Mouse (Mus musculus): ENCODE measurements at regions not wholly inside any gene's neighbourhood (a gene's known extent, or its start where the extent isn't known, plus 50 kb on each side); places are given as distances from the start of the nearest gene placed in this dataset.

GRCm38 (mm10) chr6:98467563-98467962 lies 125.0 kb upstream of the Gm765 start:
- DNase-seq (ENCODE audit: low spot score in 2 of 2) = no peak

DNA sequence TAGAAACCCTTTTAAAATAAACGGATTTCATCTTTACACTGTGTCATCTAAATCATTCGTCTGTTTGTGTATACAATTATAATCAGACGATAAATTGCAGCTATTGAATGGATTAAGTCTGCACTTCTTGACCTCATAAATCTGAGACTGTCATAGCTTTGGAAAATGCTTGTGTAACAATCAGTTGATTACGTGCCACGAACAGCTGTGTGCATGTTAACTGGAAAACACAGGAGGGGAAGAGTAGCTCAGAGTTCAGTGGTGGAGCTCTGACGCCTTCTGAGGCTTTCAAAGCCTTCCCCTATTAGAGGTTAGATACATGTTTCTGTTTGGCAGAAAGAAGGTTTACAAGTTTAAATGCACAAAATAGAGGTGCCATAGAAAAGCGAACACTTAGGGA lies 109.7 kb upstream of the Gm765 start:
- DNase-seq (ENCODE audit: low spot score in 2 of 2) = no peak

DNA sequence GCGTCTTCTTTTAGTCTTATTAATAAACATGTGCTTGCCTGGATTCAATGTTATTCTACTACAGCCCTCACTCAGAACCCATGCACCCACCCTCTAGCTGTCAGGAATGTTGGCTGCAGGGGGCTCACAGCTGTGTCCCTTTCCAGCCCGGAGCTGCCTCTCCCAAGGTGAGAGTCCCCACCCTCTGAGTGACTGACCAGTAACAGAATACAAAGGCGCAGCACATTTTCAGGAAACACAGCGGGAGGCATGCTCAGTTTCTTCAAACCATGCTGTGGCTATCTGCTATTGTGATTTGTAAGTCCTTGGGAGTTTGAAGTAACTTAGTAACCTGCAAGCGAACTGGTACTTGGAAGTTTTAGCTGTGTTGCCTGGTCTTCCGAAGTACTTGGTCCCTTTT lies 93.1 kb upstream of the Gm765 start:
- DNase-seq (ENCODE audit: low spot score in 2 of 2) = no peak

DNA sequence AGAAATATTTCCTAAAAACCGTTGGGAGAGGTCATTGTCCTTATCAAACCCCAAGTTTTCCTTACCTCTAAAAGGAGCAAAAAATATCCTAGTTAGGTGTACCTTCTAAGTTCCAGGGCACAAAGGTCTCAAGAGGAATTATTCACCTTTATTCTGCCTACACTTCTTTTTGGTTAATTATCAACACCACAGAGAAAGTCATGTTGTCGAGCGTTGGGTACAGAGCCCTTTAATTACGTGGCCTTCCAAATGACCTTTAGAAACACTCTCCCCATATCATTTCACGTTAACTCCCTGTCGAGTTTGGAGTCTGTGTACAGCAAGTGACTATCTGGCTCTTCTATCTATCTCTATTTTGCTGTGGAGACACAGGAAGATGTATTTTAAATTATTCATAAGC lies 90.7 kb upstream of the Gm765 start:
- DNase-seq (ENCODE audit: low spot score in 2 of 2) = no peak

DNA sequence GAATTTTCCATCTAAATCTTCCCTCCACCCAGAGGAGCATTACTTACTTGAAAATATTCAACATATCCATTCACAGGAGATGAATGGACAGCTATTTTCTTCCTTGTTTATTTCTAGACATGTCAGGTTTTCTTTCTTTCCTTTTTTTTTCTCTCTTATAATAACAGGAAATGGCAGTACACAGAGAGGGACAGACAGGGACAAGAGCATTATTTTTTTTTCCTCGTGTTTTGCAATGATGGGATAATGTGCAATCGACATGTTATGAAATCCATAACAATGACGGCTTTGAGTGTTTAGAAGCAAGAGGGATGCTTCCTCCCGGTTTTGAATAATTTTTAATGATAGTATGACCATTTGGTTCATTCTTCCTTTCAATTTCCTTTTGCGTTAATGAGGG lies 86.6 kb upstream of the Gm765 start:
- no peak for DNase-seq (ENCODE audit: low spot score in 2 of 2)

- DNase-seq (ENCODE audit: low spot score in 2 of 2) = no peak
Measured at GRCm38 (mm10) chr6:98402605-98403004, 60.1 kb upstream of the Gm765 start.

GRCm38 (mm10) chr6:98394589-98394988 lies 52.0 kb upstream of the Gm765 start:
- DNase-seq (ENCODE audit: low spot score in 2 of 2) = no peak

Measured in left cerebral cortex, adult 9 months (tissue).